Mouse (Mus musculus) liver, adult 2 months (tissue): ENCODE results near the gene Hoxa7. TPM values are rescaled to one million over a fixed set of nuclear protein-coding genes. Genes with fewer than 3 reads are reported as not detected.

ENCODE experiments used
- DNase-seq: peaks from one replicate; pipeline ENCODE4 v3.0.0-alpha.2; 2011; ENCODE audit warnings: low read depth, low spot score; ENCODE audit errors: extremely low read depth
- H3K27ac ChIP-seq: fragments of 200-500 bp; replicated peaks from 2 replicates; pipeline ENCODE4 v1.5.1; 2012; ENCODE audit warnings: low read depth, mild to moderate bottlenecking, control low read depth, inconsistent platforms, low read length; ENCODE audit not compliant: insufficient read depth
- H3K27me3 ChIP-seq: fragments of 200-500 bp; 2 replicates; pipeline ENCODE4 v1.6.1; 2012; ENCODE audit warnings: mild to moderate bottlenecking, moderate library complexity, low read length, inconsistent platforms; ENCODE audit not compliant: control insufficient read depth, insufficient read depth
- H3K36me3 ChIP-seq: fragments of 200-500 bp; 2 replicates; pipeline ENCODE4 v1.6.1; 2012; ENCODE audit warnings: low read length, inconsistent platforms; ENCODE audit not compliant: control insufficient read depth, insufficient read depth
- H3K4me1 ChIP-seq: fragments of 200-500 bp; 2 replicates; pipeline ENCODE4 v1.6.1; 2011; ENCODE audit warnings: low read length; ENCODE audit not compliant: control insufficient read depth, insufficient read depth
- H3K4me3 ChIP-seq: fragments of 200-500 bp; 2 replicates; pipeline ENCODE4 v1.5.1; 2011; ENCODE audit warnings: low read depth, mild to moderate bottlenecking, control low read depth, low read length, moderate library complexity; ENCODE audit not compliant: insufficient read depth
- H3K79me2 ChIP-seq: fragments of 200-500 bp; 2 replicates; pipeline ENCODE4 v1.6.1; 2012; ENCODE audit warnings: inconsistent platforms, mild to moderate bottlenecking, low read length, moderate library complexity; ENCODE audit not compliant: control insufficient read depth, insufficient read depth
- H3K9ac ChIP-seq: fragments of 200-500 bp; 2 replicates; pipeline ENCODE4 v1.6.1; 2012; ENCODE audit warnings: low read depth, mild to moderate bottlenecking, control low read depth, inconsistent platforms, low read length
- CTCF ChIP-seq: fragments of 200-500 bp; IDR thresholded peaks from 2 replicates; pipeline ENCODE4 v1.5.1; 2011; ENCODE audit warnings: low read depth, low read length, control low read depth
- POLR2A ChIP-seq: fragments of 200-500 bp; IDR thresholded peaks from 2 replicates; pipeline ENCODE4 v1.6.1; 2011; ENCODE audit warnings: low read length, control low read depth; ENCODE audit not compliant: insufficient read depth; ENCODE audit errors: extremely low read depth
- WGBS: fragments of 180-500 bp; shearing (Covaris S2); methylation state at CpG from one replicate; pipeline ENCODE4 v1.1.7; 2018; 5-methylcytosine and 5-hydroxymethylcytosine counted together
- polyA plus RNA-seq: library from polyadenylated mRNA; depleted of rRNA; stranded (reverse); fragments of >200 nt; gene quantifications from 2 replicates; pipeline ENCODE4 v1.2.3, GENCODE M21; 2012
- total RNA-seq: library from RNA; depleted of rRNA; stranded (reverse); fragments of >200 nt; gene quantifications from 2 replicates; pipeline ENCODE4 v1.2.3, GENCODE M21; 2014

Gene Hoxa7
- total and polyA plus RNA-seq, 2 experiments, result 0.04 TPM; not detected in 1

GRCm38 (mm10) chr6:52216691-52217458 lies 4.8 kb downstream of the Hoxa7 start:
- Histone ChIP-seq H3K9ac (no peak overlapping the region), H3K36me3 (no peaks in the 10 kb centered on the region), H3K79me2 (no peaks in the 10 kb centered on the region), H3K27ac (no peak overlapping the region), H3K27me3 (peaks cover 53% of the 10 kb centered on the region), H3K4me3 (no peak overlapping the region; the same call in 1 of the 2 replicates), H3K4me1 (peaks cover 3% of the 10 kb centered on the region; the same call in 1 of the 2 replicates)
- WGBS, result 6% methylated on average over 60 of the region's 60 CpGs
- no peak for DNase-seq
- TF ChIP-seq POLR2A, result no peak

GRCm38 (mm10) chr6:52215771-52216535 lies 5.7 kb downstream of the Hoxa7 start:
- H3K27ac ChIP-seq, result no peak overlapping the region
- no peak for DNase-seq
- H3K4me3 ChIP-seq, result no peak overlapping the region
- no peak overlapping the region for H3K9ac ChIP-seq
- H3K36me3 ChIP-seq, result no peaks in the 10 kb centered on the region
- 10% methylated on average over 30 of the region's 30 CpGs for whole genome bisulfite sequencing
- H3K27me3 ChIP-seq, result peaks cover 59% of the 10 kb centered on the region
- TF ChIP-seq CTCF (no peak), POLR2A (no peak)
- H3K4me1 ChIP-seq, result no peaks in the 10 kb centered on the region
- no peaks in the 10 kb centered on the region for H3K79me2 ChIP-seq

GRCm38 (mm10) chr6:52215070-52215469 lies 6.6 kb downstream of the Hoxa7 start:
- Histone ChIP-seq H3K27me3 (peaks cover 56% of the 10 kb centered on the region), H3K9ac (no peak overlapping the region), H3K36me3 (no peaks in the 10 kb centered on the region), H3K27ac (no peak overlapping the region), H3K79me2 (no peaks in the 10 kb centered on the region), H3K4me3 (no peak overlapping the region), H3K4me1 (no peaks in the 10 kb centered on the region)
- TF ChIP-seq CTCF, result no peak
- TF ChIP-seq POLR2A, result no peak
- DNase-seq, result no peak
- WGBS, result 24% methylated on average over 3 of the region's 3 CpGs

- no peak overlapping the region for H3K27ac ChIP-seq
- TF ChIP-seq CTCF (no peak), POLR2A (no peak)
- no peaks in the 10 kb centered on the region for H3K36me3 ChIP-seq
- H3K79me2 ChIP-seq, result no peaks in the 10 kb centered on the region
- H3K9ac ChIP-seq, result no peak overlapping the region
- no peak overlapping the region for H3K4me3 ChIP-seq
- no peaks in the 10 kb centered on the region for H3K4me1 ChIP-seq
- peaks cover 53% of the 10 kb centered on the region for H3K27me3 ChIP-seq
- no peak for DNase-seq
- WGBS, result 25% methylated on average over 5 of the region's 5 CpGs
These were observed 7.4 kb downstream of the Hoxa7 start for GRCm38 (mm10) chr6:52214271-52214670.

GRCm38 (mm10) chr6:52213119-52213986 lies 8.3 kb downstream of the Hoxa7 start, which contains the start of the genes Hoxa3 and Gm28308:
Gene Hoxa3, minus strand, starts transcription at chr6:52213336.
Gene Gm28308, minus strand, starts transcription at chr6:52213339.
- 7% methylated on average over 38 of the region's 38 CpGs for WGBS
- Histone ChIP-seq H3K79me2 (no peaks in the 10 kb centered on the region), H3K4me1 (no peaks in the 10 kb centered on the region), H3K9ac (no peak within 1 kb of the TSS), H3K4me3 (peak within 1 kb of the TSS; percentile 34; the same call in 1 of the 2 replicates), H3K36me3 (no peaks in the 10 kb centered on the region), H3K27ac (no peak within 1 kb of the TSS), H3K27me3 (peaks cover 57% of the 10 kb centered on the region)
- TF ChIP-seq CTCF (no peak), POLR2A (no peak)
- DNase-seq, result no peak
